Mouse (Mus musculus): ENCODE measurements around the gene Bbs4. TPM values are rescaled to one million over a fixed set of nuclear protein-coding genes. Genes with fewer than 3 reads are reported as not detected.

The Bbs4 gene
- polyA plus RNA-seq (2015; fragmentation: Illumina TruSeq; extraction: RNeasy Lipid Tissue Mini Kit (QIAGEN cat#74804); ENCODE audit: insufficient read depth, low replicate concordance) = 10.9 TPM

GRCm38 (mm10) chr9:59353253-59353639, at the start of gene Bbs4:
Gene Bbs4 (minus strand): TSS chr9:59353508.

GRCm38 (mm10) chr9:59290957-59291687, 62.2 kb downstream of the Bbs4 start, which contains the start of gene Adpgk:
Gene Adpgk (plus strand): TSS chr9:59291558.

Other genes starting within 250 kb of the Bbs4 start
- 52.3 TPM for gene Adpgk, start 62.0 kb downstream of the Bbs4 start, polyA plus RNA-seq (2015; fragmentation: Illumina TruSeq; extraction: RNeasy Lipid Tissue Mini Kit (QIAGEN cat#74804); ENCODE audit: insufficient read depth, low replicate concordance)
- gene Arih1, start 133.1 kb upstream of the Bbs4 start, polyA plus RNA-seq (2015; fragmentation: Illumina TruSeq; extraction: RNeasy Lipid Tissue Mini Kit (QIAGEN cat#74804); ENCODE audit: insufficient read depth, low replicate concordance) = 106 TPM
- 118 TPM for gene Hexa, start 186.0 kb upstream of the Bbs4 start, polyA plus RNA-seq (2015; fragmentation: Illumina TruSeq; extraction: RNeasy Lipid Tissue Mini Kit (QIAGEN cat#74804); ENCODE audit: insufficient read depth, low replicate concordance)
- 0.44 TPM for gene Tmem202, start 186.3 kb upstream of the Bbs4 start, polyA plus RNA-seq (2015; fragmentation: Illumina TruSeq; extraction: RNeasy Lipid Tissue Mini Kit (QIAGEN cat#74804); ENCODE audit: insufficient read depth, low replicate concordance)
- gene Celf6, start 224.4 kb upstream of the Bbs4 start, polyA plus RNA-seq (2015; fragmentation: Illumina TruSeq; extraction: RNeasy Lipid Tissue Mini Kit (QIAGEN cat#74804); ENCODE audit: insufficient read depth, low replicate concordance) = not detected